Mouse (Mus musculus): ENCODE results near the gene Hvcn1. TPM values are rescaled to one million over a fixed set of nuclear protein-coding genes. Genes with fewer than 3 reads are reported as not detected.
"Not testable (repeated sequence)": the region's sequence is repeated elsewhere in the genome, so short reads cannot be mapped to it uniquely, and the experiment has no call there.

Gene Hvcn1
- polyA plus RNA-seq, 1 experiment from 2014 or later, result 5.6 TPM

- not testable (repeated sequence) for H3K27ac ChIP-seq (ENCODE audit: low read length); H3K36me3 ChIP-seq (ENCODE audit: control insufficient read depth, insufficient read depth, low read length); ATAC-seq; H3K27me3 ChIP-seq (replicated peaks; ENCODE audit: control insufficient read depth, insufficient read depth, low read length); H3K4me2 ChIP-seq (ENCODE audit: low read depth, low read length); H3K4me3 ChIP-seq (ENCODE audit: low read length); H3K9me3 ChIP-seq (ENCODE audit: control insufficient read depth, low read length); H3K9ac ChIP-seq (ENCODE audit: low read depth, low read length)
- WGBS, result 94% methylated on average over 1 of the region's 1 CpGs
- peaks cover 13% of the 10 kb centered on the region for H3K4me1 ChIP-seq (ENCODE audit: control insufficient read depth, insufficient read depth, low read length)
These were observed 6.2 kb downstream of the Hvcn1 start for GRCm38 (mm10) chr5:122212820-122213219.

GRCm38 (mm10) chr5:122213861-122214260, 7.3 kb downstream of the Hvcn1 start:
- no peaks in the 10 kb centered on the region for H3K9me3 ChIP-seq (ENCODE audit: control insufficient read depth, low read length)
- no peaks in the 10 kb centered on the region for H3K27me3 ChIP-seq (replicated peaks; ENCODE audit: control insufficient read depth, insufficient read depth, low read length)
- no peaks in the 10 kb centered on the region for H3K36me3 ChIP-seq (ENCODE audit: control insufficient read depth, insufficient read depth, low read length)
- 85% methylated on average over 6 of the region's 6 CpGs for WGBS
- H3K4me1 ChIP-seq (ENCODE audit: control insufficient read depth, insufficient read depth, low read length), result peaks cover 12% of the 10 kb centered on the region
- H3K27ac ChIP-seq (ENCODE audit: low read length), result no peak overlapping the region
- no peak overlapping the region for H3K4me3 ChIP-seq (ENCODE audit: low read length)
- H3K4me2 ChIP-seq (ENCODE audit: low read depth, low read length), result no peak overlapping the region
- no peak for ATAC-seq
- no peak overlapping the region for H3K9ac ChIP-seq (ENCODE audit: low read depth, low read length)

- Histone ChIP-seq H3K27me3 (replicated peaks; ENCODE audit: control insufficient read depth, insufficient read depth, low read length) (no peaks in the 10 kb centered on the region), H3K4me3 (ENCODE audit: low read length) (no peak overlapping the region), H3K4me1 (ENCODE audit: control insufficient read depth, insufficient read depth, low read length) (peaks cover 8% of the 10 kb centered on the region), H3K4me2 (ENCODE audit: low read depth, low read length) (no peak overlapping the region), H3K9ac (ENCODE audit: low read depth, low read length) (no peak overlapping the region), H3K36me3 (ENCODE audit: control insufficient read depth, insufficient read depth, low read length) (no peaks in the 10 kb centered on the region), H3K9me3 (ENCODE audit: control insufficient read depth, low read length) (no peaks in the 10 kb centered on the region), H3K27ac (ENCODE audit: low read length) (no peak overlapping the region)
- ATAC-seq, result no peak
- 90% methylated on average over 6 of the region's 6 CpGs for WGBS
These were observed 11.0 kb downstream of the Hvcn1 start for GRCm38 (mm10) chr5:122217636-122218035.

- no peaks in the 10 kb centered on the region for H3K9me3 ChIP-seq (ENCODE audit: control insufficient read depth, low read length)
- no peak overlapping the region for H3K4me3 ChIP-seq (ENCODE audit: low read length)
- H3K4me1 ChIP-seq (ENCODE audit: control insufficient read depth, insufficient read depth, low read length), result peaks cover 8% of the 10 kb centered on the region
- no peaks in the 10 kb centered on the region for H3K36me3 ChIP-seq (ENCODE audit: control insufficient read depth, insufficient read depth, low read length)
- ATAC-seq, result no peak
- H3K4me2 ChIP-seq (ENCODE audit: low read depth, low read length), result no peak overlapping the region
- no peak overlapping the region for H3K9ac ChIP-seq (ENCODE audit: low read depth, low read length)
- no peaks in the 10 kb centered on the region for H3K27me3 ChIP-seq (replicated peaks; ENCODE audit: control insufficient read depth, insufficient read depth, low read length)
- H3K27ac ChIP-seq (ENCODE audit: low read length), result no peak overlapping the region
- 82% methylated on average over 12 of the region's 12 CpGs for WGBS
These were observed 11.7 kb downstream of the Hvcn1 start for GRCm38 (mm10) chr5:122218109-122218905.

- Histone ChIP-seq H3K36me3 (ENCODE audit: control insufficient read depth, insufficient read depth, low read length) (no peaks in the 10 kb centered on the region), H3K27me3 (replicated peaks; ENCODE audit: control insufficient read depth, insufficient read depth, low read length) (no peaks in the 10 kb centered on the region), H3K4me2 (ENCODE audit: low read depth, low read length) (no peak overlapping the region), H3K9ac (ENCODE audit: low read depth, low read length) (no peak overlapping the region), H3K4me1 (ENCODE audit: control insufficient read depth, insufficient read depth, low read length) (peaks cover 8% of the 10 kb centered on the region), H3K9me3 (ENCODE audit: control insufficient read depth, low read length) (no peaks in the 10 kb centered on the region), H3K4me3 (ENCODE audit: low read length) (no peak overlapping the region), H3K27ac (ENCODE audit: low read length) (no peak overlapping the region)
- ATAC-seq, result no peak
- WGBS, result 84% methylated on average over 7 of the region's 7 CpGs
These were observed 12.3 kb downstream of the Hvcn1 start for GRCm38 (mm10) chr5:122218928-122219327.

- H3K4me3 ChIP-seq (ENCODE audit: low read length), result no peak overlapping the region
- H3K4me1 ChIP-seq (ENCODE audit: control insufficient read depth, insufficient read depth, low read length), result peaks cover 8% of the 10 kb centered on the region
- peak overlapping the region; percentile 24 for H3K9ac ChIP-seq (ENCODE audit: low read depth, low read length)
- H3K27ac ChIP-seq (ENCODE audit: low read length), result no peak overlapping the region
- H3K36me3 ChIP-seq (ENCODE audit: control insufficient read depth, insufficient read depth, low read length), result no peaks in the 10 kb centered on the region
- no peaks in the 10 kb centered on the region for H3K27me3 ChIP-seq (replicated peaks; ENCODE audit: control insufficient read depth, insufficient read depth, low read length)
- 61% methylated on average over 18 of the region's 18 CpGs for WGBS
- ATAC-seq, result peak; percentile 74
- no peaks in the 10 kb centered on the region for H3K9me3 ChIP-seq (ENCODE audit: control insufficient read depth, low read length)
- H3K4me2 ChIP-seq (ENCODE audit: low read depth, low read length), result no peak overlapping the region
These were observed 13.3 kb downstream of the Hvcn1 start for GRCm38 (mm10) chr5:122219655-122220629.

- H3K36me3 ChIP-seq (ENCODE audit: control insufficient read depth, insufficient read depth, low read length), result no peaks in the 10 kb centered on the region
- H3K9ac ChIP-seq (ENCODE audit: low read depth, low read length), result no peak overlapping the region
- no peak overlapping the region for H3K27ac ChIP-seq (ENCODE audit: low read length)
- no peak overlapping the region for H3K4me2 ChIP-seq (ENCODE audit: low read depth, low read length)
- no peak overlapping the region for H3K4me3 ChIP-seq (ENCODE audit: low read length)
- 92% methylated on average over 4 of the region's 4 CpGs for WGBS
- H3K9me3 ChIP-seq (ENCODE audit: control insufficient read depth, low read length), result no peaks in the 10 kb centered on the region
- H3K27me3 ChIP-seq (replicated peaks; ENCODE audit: control insufficient read depth, insufficient read depth, low read length), result no peaks in the 10 kb centered on the region
- no peak for ATAC-seq
- peaks cover 8% of the 10 kb centered on the region for H3K4me1 ChIP-seq (ENCODE audit: control insufficient read depth, insufficient read depth, low read length)
These were observed 14.5 kb downstream of the Hvcn1 start for GRCm38 (mm10) chr5:122221085-122221484.

- H3K9me3 ChIP-seq (ENCODE audit: control insufficient read depth, low read length), result peaks cover 6% of the 10 kb centered on the region; the same call in 1 of the 2 replicates
- no peak overlapping the region for H3K4me2 ChIP-seq (ENCODE audit: low read depth, low read length)
- H3K27ac ChIP-seq (ENCODE audit: low read length), result no peak overlapping the region
- 90% methylated on average over 2 of the region's 2 CpGs for WGBS
- H3K4me3 ChIP-seq (ENCODE audit: low read length), result no peak overlapping the region
- ATAC-seq, result no peak
- 0 out of 2 replicates have a peak, but pooled peaks cover 2% of the 10 kb centered on the region for H3K36me3 ChIP-seq (ENCODE audit: control insufficient read depth, insufficient read depth, low read length)
- H3K4me1 ChIP-seq (ENCODE audit: control insufficient read depth, insufficient read depth, low read length), result peaks cover 8% of the 10 kb centered on the region
- no peaks in the 10 kb centered on the region for H3K27me3 ChIP-seq (replicated peaks; ENCODE audit: control insufficient read depth, insufficient read depth, low read length)
- no peak overlapping the region for H3K9ac ChIP-seq (ENCODE audit: low read depth, low read length)
These were observed 17.7 kb downstream of the Hvcn1 start for GRCm38 (mm10) chr5:122224291-122224690.

GRCm38 (mm10) chr5:122228271-122228765, 21.7 kb downstream of the Hvcn1 start:
- ATAC-seq, result no peak
- Histone ChIP-seq H3K27me3 (replicated peaks; ENCODE audit: control insufficient read depth, insufficient read depth, low read length) (no peaks in the 10 kb centered on the region), H3K9ac (ENCODE audit: low read depth, low read length) (no peak overlapping the region), H3K4me1 (ENCODE audit: control insufficient read depth, insufficient read depth, low read length) (no peaks in the 10 kb centered on the region), H3K4me3 (ENCODE audit: low read length) (no peak overlapping the region), H3K27ac (ENCODE audit: low read length) (no peak overlapping the region), H3K9me3 (ENCODE audit: control insufficient read depth, low read length) (peaks cover 6% of the 10 kb centered on the region; the same call in 1 of the 2 replicates), H3K36me3 (ENCODE audit: control insufficient read depth, insufficient read depth, low read length) (0 out of 2 replicates have a peak, but pooled peaks cover 2% of the 10 kb centered on the region), H3K4me2 (ENCODE audit: low read depth, low read length) (no peak overlapping the region)
- 67% methylated on average over 3 of the region's 3 CpGs for whole genome bisulfite sequencing
